9 mouse cellular contexts compared by ENCODE assay signal in the genomic region with DNA sequence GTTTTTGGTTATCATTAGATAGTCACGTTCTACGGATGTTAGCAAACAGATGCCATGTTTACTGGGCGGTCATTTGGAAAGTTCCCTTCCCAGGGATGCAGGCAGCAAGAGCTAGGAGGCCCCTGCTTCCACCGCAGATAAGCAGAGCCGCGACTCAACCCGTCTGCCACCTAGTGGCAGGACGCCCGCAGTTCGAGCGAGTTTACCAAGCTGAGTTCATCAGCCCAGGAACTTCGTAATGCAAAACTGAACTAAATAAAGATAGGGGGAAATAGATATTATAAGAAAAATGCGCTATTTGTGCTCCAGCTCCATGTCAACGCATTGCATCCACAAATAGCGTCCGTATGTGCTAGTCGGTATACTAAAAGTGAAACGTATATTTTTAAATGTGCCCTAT. TPM values are rescaled to one million over a fixed set of nuclear protein-coding genes. Genes with fewer than 3 reads are reported as not detected.
A peak's percentile ranks its signal among the peaks of the same experiment; 100 is the strongest.
DNase-seq lines count a peak whose midpoint lies in the region; ATAC-seq lines count a peak whose summit lies in the region.
"Had no signal": no experiment of that assay in that cellular context is flagged by ENCODE, and none has a peak within 500 bp of the region (broad histone marks: within the 10 kb centered on the region; RNA-seq: fewer than 3 reads in every experiment).

No protein-coding gene starts in this region.

- no peak overlapping the region for H3K4me3 ChIP-seq in kidney, embryonic 16.5 days (ENCODE audit: low read length)
- no peak overlapping the region for H3K4me3 ChIP-seq in liver, embryonic 13.5 days (replicated peaks)
- no peak overlapping the region for H3K4me3 ChIP-seq in neural tube, embryonic 11.5 days (ENCODE audit: low read depth, low read length)
- H3K4me3 ChIP-seq: embryonic facial prominence, embryonic 12.5 days had no signal

- no peaks in the 10 kb centered on the region for H3K4me1 ChIP-seq in kidney, embryonic 16.5 days (ENCODE audit: insufficient read depth, low read length)
- peaks cover 5% of the 10 kb centered on the region for H3K4me1 ChIP-seq in liver, embryonic 13.5 days (replicated peaks)
- no peaks in the 10 kb centered on the region for H3K4me1 ChIP-seq in neural tube, embryonic 11.5 days (ENCODE audit: control insufficient read depth, insufficient read depth, low read length)
- H3K4me1 ChIP-seq: embryonic facial prominence, embryonic 12.5 days had no signal

- H3K9ac ChIP-seq in kidney, embryonic 16.5 days (replicated peaks; ENCODE audit: low read length), result no peak overlapping the region
- no peak overlapping the region for H3K9ac ChIP-seq in liver, embryonic 13.5 days
- H3K9ac ChIP-seq in neural tube, embryonic 11.5 days (ENCODE audit: low read length), result no peak overlapping the region
- H3K9ac ChIP-seq: embryonic facial prominence, embryonic 12.5 days had no signal

- DNase-seq in 3T3-L1 (ENCODE audit: low read depth, low spot score), result peak; percentile 79
- peak; percentile 32 for DNase-seq in adrenal gland, adult 8-10 months
- peak; percentile 86 for DNase-seq in embryo, embryonic 11 days
- DNase-seq in heart, adult 11 months, result peak; percentile 93
- peak; percentile 34 for DNase-seq in liver, embryonic 13.5 days
- peak; percentile 76 for DNase-seq in neural tube, embryonic 11.5 days (ENCODE audit: low spot score)
- peak; percentile 89 for DNase-seq in telencephalon, adult 2 months (ENCODE audit: low read depth, low spot score)

- H3K9me3 ChIP-seq in kidney, embryonic 16.5 days (ENCODE audit: low read length), result no peaks in the 10 kb centered on the region
- H3K9me3 ChIP-seq in liver, embryonic 13.5 days (replicated peaks), result no peaks in the 10 kb centered on the region
- H3K9me3 ChIP-seq in neural tube, embryonic 11.5 days (ENCODE audit: control insufficient read depth, low read length), result no peaks in the 10 kb centered on the region
- H3K9me3 ChIP-seq: embryonic facial prominence, embryonic 12.5 days had no signal

- WGBS in kidney, embryonic 16.5 days, result 19% methylated on average over 18 of the region's 18 CpGs
- WGBS in liver, embryonic 13.5 days (ENCODE audit: insufficient replicate concordance), result 14% methylated on average over 18 of the region's 18 CpGs
- WGBS in neural tube, embryonic 11.5 days, result 21% methylated on average over 18 of the region's 18 CpGs

- H3K27me3 ChIP-seq in kidney, embryonic 16.5 days (ENCODE audit: insufficient read depth, low read length), result no peaks in the 10 kb centered on the region
- H3K27me3 ChIP-seq in liver, embryonic 13.5 days, result no peaks in the 10 kb centered on the region
- H3K27me3 ChIP-seq in neural tube, embryonic 11.5 days (ENCODE audit: control insufficient read depth, insufficient read depth, low read length), result no peaks in the 10 kb centered on the region
- H3K27me3 ChIP-seq: embryonic facial prominence, embryonic 12.5 days had no signal

- no peaks in the 10 kb centered on the region for H3K36me3 ChIP-seq in kidney, embryonic 16.5 days (ENCODE audit: insufficient read depth, low read length)
- no peaks in the 10 kb centered on the region for H3K36me3 ChIP-seq in liver, embryonic 13.5 days
- H3K36me3 ChIP-seq in neural tube, embryonic 11.5 days (ENCODE audit: control insufficient read depth, insufficient read depth, low read length), result no peaks in the 10 kb centered on the region
- H3K36me3 ChIP-seq: embryonic facial prominence, embryonic 12.5 days had no signal

- no peak overlapping the region for H3K4me2 ChIP-seq in kidney, embryonic 16.5 days (replicated peaks; ENCODE audit: low read depth, low read length)
- no peak overlapping the region for H3K4me2 ChIP-seq in liver, embryonic 13.5 days
- no peak overlapping the region for H3K4me2 ChIP-seq in neural tube, embryonic 11.5 days (ENCODE audit: low read depth)
- H3K4me2 ChIP-seq: embryonic facial prominence, embryonic 12.5 days had no signal

- peak; percentile 46; the same call in 1 of the 2 replicates for ATAC-seq in kidney, embryonic 16.5 days (ENCODE audit: low FRiP score, low TSS enrichment)
- ATAC-seq in liver, embryonic 13.5 days (ENCODE audit: low read depth), result no peak
- no peak for ATAC-seq in neural tube, embryonic 11.5 days (ENCODE audit: insufficient read depth, low FRiP score, low TSS enrichment)

- H3K27ac ChIP-seq in kidney, embryonic 16.5 days (ENCODE audit: low read length), result no peak overlapping the region
- H3K27ac ChIP-seq in liver, embryonic 13.5 days, result no peak overlapping the region
- H3K27ac ChIP-seq in neural tube, embryonic 11.5 days (ENCODE audit: low read depth, low read length), result no peak overlapping the region
- H3K27ac ChIP-seq: embryonic facial prominence, embryonic 12.5 days had no signal

RNA-seq across cellular contexts. Expression of a gene that starts 37.5 kb away (rescaled TPM):
- total RNA-seq in adrenal gland, adult 8-10 months (2022), result 1 to 10 TPM in 3 of 4 experiments, under 1 TPM in 1; 0.87 to 2.7 (median 1.8) TPM
- 0.30 TPM in 1 of 2 replicates, not detected in the other for polyA plus RNA-seq in kidney, embryonic 16.5 days (2015; fragmentation: Nextera tagmentation; extraction: Ambion mirVana)
- 0.16 and 0.56 TPM in 2 replicates for polyA plus RNA-seq in liver, embryonic 13.5 days (2015; fragmentation: Nextera tagmentation; extraction: Ambion mirVana)
- polyA plus RNA-seq in neural tube, embryonic 11.5 days (2014; fragmentation: Nextera tagmentation; extraction: Ambion mirVana), result not detected in 2 replicates
- polyA plus RNA-seq: embryonic facial prominence, embryonic 12.5 days had no signal

Comparison
In these comparisons a context has a peak if more than half of its experiments do, and no peak if none do; other contexts are left out.
1. DNase-seq: peak in every context shown above with its lines; median percentile 93 in heart, adult 11 months; 89 in telencephalon, adult 2 months; 86 in embryo, embryonic 11 days; 79 in 3T3-L1; 76 in neural tube, embryonic 11.5 days; 34 in liver, embryonic 13.5 days; 32 in adrenal gland, adult 8-10 months.